Comparison of ENCODE assay signal across 13 mouse cellular contexts in genomic region chr5:144556710-144557109, GRCm38 (mm10). TPM values are rescaled to one million over a fixed set of nuclear protein-coding genes. Genes with fewer than 3 reads are reported as not detected.
DNase-seq lines count a peak whose midpoint lies in the region; ATAC-seq and TF ChIP-seq lines count a peak whose summit lies in the region.
"Had no signal": no experiment of that assay in that cellular context is flagged by ENCODE, and none has a peak within 500 bp of the region (broad histone marks: within the 10 kb centered on the region; RNA-seq: fewer than 3 reads in every experiment).

No protein-coding gene starts in this region.

- no peaks in the 10 kb centered on the region for H3K4me1 ChIP-seq in kidney, embryonic 14.5 days (ENCODE audit: control insufficient read depth, insufficient read depth, low read length)
- H3K4me1 ChIP-seq in hindbrain, embryonic 12.5 days, result peaks cover 27% of the 10 kb centered on the region
- peaks cover 27% of the 10 kb centered on the region for H3K4me1 ChIP-seq in midbrain, embryonic 13.5 days (replicated peaks)
- H3K4me1 ChIP-seq in stomach, postnatal 0 days (replicated peaks; ENCODE audit: control insufficient read depth, insufficient read depth), result no peaks in the 10 kb centered on the region

- WGBS in kidney, embryonic 14.5 days, result 40% methylated on average over 7 of the region's 10 CpGs
- WGBS in hindbrain, embryonic 12.5 days, result 17% methylated on average over 10 of the region's 10 CpGs
- 11% methylated on average over 9 of the region's 10 CpGs for WGBS in midbrain, embryonic 13.5 days
- 40% methylated on average over 10 of the region's 10 CpGs for WGBS in stomach, postnatal 0 days

- no peaks in the 10 kb centered on the region for H3K9me3 ChIP-seq in kidney, embryonic 14.5 days (ENCODE audit: control insufficient read depth, low read length)
- no peaks in the 10 kb centered on the region for H3K9me3 ChIP-seq in hindbrain, embryonic 12.5 days (replicated peaks)
- H3K9me3 ChIP-seq in midbrain, embryonic 13.5 days, result no peaks in the 10 kb centered on the region
- H3K9me3 ChIP-seq in stomach, postnatal 0 days (ENCODE audit: control insufficient read depth, low read length), result no peaks in the 10 kb centered on the region

- no peak overlapping the region for H3K27ac ChIP-seq in kidney, embryonic 14.5 days (ENCODE audit: low read depth, low read length)
- H3K27ac ChIP-seq in hindbrain, embryonic 12.5 days, result peak overlapping the region; percentile 74
- H3K27ac ChIP-seq in midbrain, embryonic 13.5 days, result peak overlapping the region; percentile 73; the same call in 1 of the 2 replicates
- no peak overlapping the region for H3K27ac ChIP-seq in stomach, postnatal 0 days (replicated peaks)

- H3K27me3 ChIP-seq in kidney, embryonic 14.5 days (ENCODE audit: control insufficient read depth, insufficient read depth, low read length), result no peaks in the 10 kb centered on the region
- H3K27me3 ChIP-seq in hindbrain, embryonic 12.5 days, result no peaks in the 10 kb centered on the region; the same call in 1 of the 2 replicates
- H3K27me3 ChIP-seq in midbrain, embryonic 13.5 days, result peaks cover 12% of the 10 kb centered on the region; the same call in 1 of the 2 replicates
- H3K27me3 ChIP-seq in stomach, postnatal 0 days (ENCODE audit: control insufficient read depth, insufficient read depth, low read length), result no peaks in the 10 kb centered on the region

- intact Hi-C loops in heart, postnatal 10 days (cut with DNase I), result no loop called here
- intact Hi-C loops in heart, postnatal 36 days (cut with DNase I), result no loop called here

- no peak overlapping the region for H3K9ac ChIP-seq in kidney, embryonic 14.5 days (ENCODE audit: low read depth, low read length)
- no peak overlapping the region for H3K9ac ChIP-seq in hindbrain, embryonic 12.5 days
- no peak overlapping the region; the same call in 1 of the 2 replicates for H3K9ac ChIP-seq in midbrain, embryonic 13.5 days (replicated peaks)
- no peak overlapping the region for H3K9ac ChIP-seq in stomach, postnatal 0 days (ENCODE audit: low read length)

- TF ChIP-seq EP300 in stomach, postnatal 0 days (optimal IDR thresholded peaks at IDR 0.05), result no peak

- DNase-seq in kidney, adult 9 months, result no peak
- no peak for DNase-seq in stomach, postnatal 0 days (ENCODE audit: low spot score)
- no peak for DNase-seq in cerebellum, adult 11 months
- DNase-seq in heart, postnatal 10 days, result no peak
- no peak for DNase-seq in heart, postnatal 36 days
- DNase-seq: adrenal gland, postnatal 14 days; cerebellum, adult 9-10 months; gastrocnemius, postnatal 36 days had no signal

- TF ChIP-seq CTCF in stomach, postnatal 0 days (IDR thresholded peaks at IDR 0.05; ENCODE audit: low read depth), result no peak

- no peaks in the 10 kb centered on the region for H3K36me3 ChIP-seq in kidney, embryonic 14.5 days (ENCODE audit: control insufficient read depth, insufficient read depth, low read length)
- no peaks in the 10 kb centered on the region for H3K36me3 ChIP-seq in hindbrain, embryonic 12.5 days
- H3K36me3 ChIP-seq in midbrain, embryonic 13.5 days, result no peaks in the 10 kb centered on the region
- no peaks in the 10 kb centered on the region for H3K36me3 ChIP-seq in stomach, postnatal 0 days (ENCODE audit: control insufficient read depth, insufficient read depth, low read length)

- H3K4me3 ChIP-seq in kidney, embryonic 14.5 days (ENCODE audit: low read length), result no peak overlapping the region
- no peak overlapping the region for H3K4me3 ChIP-seq in hindbrain, embryonic 12.5 days
- no peak overlapping the region for H3K4me3 ChIP-seq in midbrain, embryonic 13.5 days (replicated peaks)
- H3K4me3 ChIP-seq in stomach, postnatal 0 days (ENCODE audit: low read depth, low read length), result no peak overlapping the region
- H3K4me3 ChIP-seq: erythroblast, embryonic 14.5 days had no signal

- H3K4me2 ChIP-seq in kidney, embryonic 14.5 days (replicated peaks; ENCODE audit: low read depth, low read length), result no peak overlapping the region
- no peak overlapping the region; the same call in 1 of the 2 replicates for H3K4me2 ChIP-seq in hindbrain, embryonic 12.5 days (replicated peaks)
- no peak overlapping the region for H3K4me2 ChIP-seq in midbrain, embryonic 13.5 days (replicated peaks)
- H3K4me2 ChIP-seq in stomach, postnatal 0 days (replicated peaks; ENCODE audit: low read depth), result no peak overlapping the region

- ATAC-seq in kidney, embryonic 14.5 days (ENCODE audit: low FRiP score, low TSS enrichment), result 0 out of 2 replicates have a peak, but pooled peaks have one; percentile 20
- ATAC-seq in hindbrain, embryonic 12.5 days (ENCODE audit: low FRiP score), result peak; percentile 80
- ATAC-seq in midbrain, embryonic 13.5 days, result peak; percentile 84
- ATAC-seq in stomach, postnatal 0 days (ENCODE audit: low FRiP score, low TSS enrichment), result peak; percentile 37; the same call in 1 of the 2 replicates

RNA-seq across cellular contexts. Expression of gene Nptx2, which starts 11.0 kb away (rescaled TPM):
- polyA plus RNA-seq in kidney, embryonic 14.5 days (2014; fragmentation: Nextera tagmentation; extraction: Ambion mirVana), result 0.59 and 0.80 TPM in 2 replicates
- 1.6 and 1.7 TPM in 2 replicates for polyA plus RNA-seq in hindbrain, embryonic 12.5 days (2016; fragmentation: Nextera tagmentation; extraction: Ambion mirVana)
- 2.4 and 3.0 TPM in 2 replicates for polyA plus RNA-seq in midbrain, embryonic 13.5 days (2015; fragmentation: Nextera tagmentation; extraction: Ambion mirVana)
- 4.6 and 5.1 TPM in 2 replicates for polyA plus RNA-seq in stomach, postnatal 0 days (2015; fragmentation: Nextera tagmentation; extraction: Ambion mirVana)
- under 1 TPM in 1 of 2 experiments, not detected in 1; 0.19 TPM for total RNA-seq in heart, postnatal 10 days (2021)
- total RNA-seq in heart, postnatal 36 days (2021), result under 1 TPM; 0.11 to 0.14 TPM
- total RNA-seq: gastrocnemius, postnatal 36 days; hematopoietic stem cell, adult 5-6 weeks had no signal
- polyA plus RNA-seq: erythroblast, embryonic 14.5 days had no signal

Comparison
In these comparisons a context has a peak if more than half of its experiments do, and no peak if none do; other contexts are left out.
1. ATAC-seq: peak in every context shown above with its lines; median percentile 84 in midbrain, embryonic 13.5 days; 80 in hindbrain, embryonic 12.5 days; 37 in stomach, postnatal 0 days; 20 in kidney, embryonic 14.5 days.
2. H3K27ac ChIP-seq: peak in hindbrain, embryonic 12.5 days (single experiment) and midbrain, embryonic 13.5 days (single experiment); none in kidney, embryonic 14.5 days (single experiment) and stomach, postnatal 0 days (single experiment).